Mouse (Mus musculus): Measurements from ENCODE around the gene Gstp2. TPM values are rescaled to one million over a fixed set of nuclear protein-coding genes. Genes with fewer than 3 reads are reported as not detected.

Gene Gstp2
- polyA plus RNA-seq, 1 experiment = 21.6 TPM

GRCm38 (mm10) chr19:4005091-4005490 lies 40.7 kb downstream of the Gstp2 start:
- 82% methylated on average over 9 of the region's 9 CpGs for WGBS
- peaks cover 2% of the 10 kb centered on the region for H3K4me1 ChIP-seq (ENCODE audit: control insufficient read depth, insufficient read depth, low read length)
- TF ChIP-seq CTCF (IDR thresholded peaks at IDR 0.05; ENCODE audit: control insufficient read depth, insufficient read depth, low read length) (no peak), POLR2A (IDR thresholded peaks at IDR 0.05; ENCODE audit: borderline replicate concordance, control insufficient read depth, low read depth, low read length) (no peak)
- no peak overlapping the region for H3K4me3 ChIP-seq (replicated peaks; ENCODE audit: control insufficient read depth, low read depth, low read length)
- H3K27ac ChIP-seq (ENCODE audit: control insufficient read depth, insufficient read depth, low read depth, low read length, poor library complexity) = no peak overlapping the region

GRCm38 (mm10) chr19:4004331-4004730 lies 41.5 kb downstream of the Gstp2 start:
- WGBS = 89% methylated on average over 15 of the region's 15 CpGs
- no peak for TF ChIP-seq POLR2A (IDR thresholded peaks at IDR 0.05; ENCODE audit: borderline replicate concordance, control insufficient read depth, low read depth, low read length)
- TF ChIP-seq CTCF (IDR thresholded peaks at IDR 0.05; ENCODE audit: control insufficient read depth, insufficient read depth, low read length) = no peak
- Histone ChIP-seq H3K4me1 (ENCODE audit: control insufficient read depth, insufficient read depth, low read length) (peaks cover 2% of the 10 kb centered on the region), H3K4me3 (replicated peaks; ENCODE audit: control insufficient read depth, low read depth, low read length) (no peak overlapping the region), H3K27ac (ENCODE audit: control insufficient read depth, insufficient read depth, low read depth, low read length, poor library complexity) (no peak overlapping the region)

GRCm38 (mm10) chr19:4003641-4004040 lies 42.2 kb downstream of the Gstp2 start:
- WGBS = 80% methylated on average over 12 of the region's 12 CpGs
- Histone ChIP-seq H3K27ac (ENCODE audit: control insufficient read depth, insufficient read depth, low read depth, low read length, poor library complexity) (no peak overlapping the region; the same call in 1 of the 2 replicates), H3K4me1 (ENCODE audit: control insufficient read depth, insufficient read depth, low read length) (peaks cover 2% of the 10 kb centered on the region), H3K4me3 (replicated peaks; ENCODE audit: control insufficient read depth, low read depth, low read length) (no peak overlapping the region)
- TF ChIP-seq CTCF (IDR thresholded peaks at IDR 0.05; ENCODE audit: control insufficient read depth, insufficient read depth, low read length) (no peak), POLR2A (IDR thresholded peaks at IDR 0.05; ENCODE audit: borderline replicate concordance, control insufficient read depth, low read depth, low read length) (no peak)

GRCm38 (mm10) chr19:4003112-4003511 lies 42.7 kb downstream of the Gstp2 start, which contains the start of gene Doc2g:
Doc2g (plus strand) TSS chr19:4003313.
- no peak within 1 kb of the TSS; the same call in 1 of the 2 replicates for H3K27ac ChIP-seq (ENCODE audit: control insufficient read depth, insufficient read depth, low read depth, low read length, poor library complexity)
- no peak for TF ChIP-seq CTCF (IDR thresholded peaks at IDR 0.05; ENCODE audit: control insufficient read depth, insufficient read depth, low read length)
- TF ChIP-seq POLR2A (IDR thresholded peaks at IDR 0.05; ENCODE audit: borderline replicate concordance, control insufficient read depth, low read depth, low read length) = no peak
- WGBS = 86% methylated on average over 1 of the region's 1 CpGs
- peaks cover 2% of the 10 kb centered on the region for H3K4me1 ChIP-seq (ENCODE audit: control insufficient read depth, insufficient read depth, low read length)
- no peak within 1 kb of the TSS for H3K4me3 ChIP-seq (replicated peaks; ENCODE audit: control insufficient read depth, low read depth, low read length)

- TF ChIP-seq CTCF (IDR thresholded peaks at IDR 0.05; ENCODE audit: control insufficient read depth, insufficient read depth, low read length) (no peak), POLR2A (IDR thresholded peaks at IDR 0.05; ENCODE audit: borderline replicate concordance, control insufficient read depth, low read depth, low read length) (no peak)
- WGBS = 95% methylated on average over 5 of the region's 5 CpGs
- H3K4me1 ChIP-seq (ENCODE audit: control insufficient read depth, insufficient read depth, low read length) = peaks cover 2% of the 10 kb centered on the region
- no peak overlapping the region for H3K27ac ChIP-seq (ENCODE audit: control insufficient read depth, insufficient read depth, low read depth, low read length, poor library complexity)
- H3K4me3 ChIP-seq (replicated peaks; ENCODE audit: control insufficient read depth, low read depth, low read length) = no peak overlapping the region
Measured at GRCm38 (mm10) chr19:4001752-4002151, 44.1 kb downstream of the Gstp2 start.

GRCm38 (mm10) chr19:4000949-4001525 lies 44.8 kb downstream of the Gstp2 start:
- Histone ChIP-seq H3K27ac (ENCODE audit: control insufficient read depth, insufficient read depth, low read depth, low read length, poor library complexity) (peak overlapping the region; percentile 96), H3K4me1 (ENCODE audit: control insufficient read depth, insufficient read depth, low read length) (peaks cover 2% of the 10 kb centered on the region), H3K4me3 (replicated peaks; ENCODE audit: control insufficient read depth, low read depth, low read length) (peak overlapping the region; percentile 85)
- TF ChIP-seq CTCF (IDR thresholded peaks at IDR 0.05; ENCODE audit: control insufficient read depth, insufficient read depth, low read length) (no peak), POLR2A (IDR thresholded peaks at IDR 0.05; ENCODE audit: borderline replicate concordance, control insufficient read depth, low read depth, low read length) (no peak)
- WGBS = 29% methylated on average over 17 of the region's 17 CpGs

GRCm38 (mm10) chr19:4000119-4000900 lies 45.5 kb downstream of the Gstp2 start, which contains the start of the genes Nudt8 and Gm49405:
Nudt8 (plus strand) TSS chr19:4000580.
Gm49405 (plus strand) TSS chr19:4000626.
- H3K4me3 ChIP-seq (replicated peaks; ENCODE audit: control insufficient read depth, low read depth, low read length) = peak within 1 kb of the TSS; percentile 85
- peaks cover 2% of the 10 kb centered on the region for H3K4me1 ChIP-seq (ENCODE audit: control insufficient read depth, insufficient read depth, low read length)
- TF ChIP-seq POLR2A (IDR thresholded peaks at IDR 0.05; ENCODE audit: borderline replicate concordance, control insufficient read depth, low read depth, low read length) (peak; percentile 93), CTCF (IDR thresholded peaks at IDR 0.05; ENCODE audit: control insufficient read depth, insufficient read depth, low read length) (peak; percentile 78)
- peak within 1 kb of the TSS; percentile 96 for H3K27ac ChIP-seq (ENCODE audit: control insufficient read depth, insufficient read depth, low read depth, low read length, poor library complexity)
- under 1% methylated on average over 64 of the region's 64 CpGs for WGBS

GRCm38 (mm10) chr19:3999121-3999730 lies 46.6 kb downstream of the Gstp2 start:
- Histone ChIP-seq H3K4me3 (replicated peaks; ENCODE audit: control insufficient read depth, low read depth, low read length) (no peak overlapping the region), H3K27ac (ENCODE audit: control insufficient read depth, insufficient read depth, low read depth, low read length, poor library complexity) (no peak overlapping the region; the same call in none of the 2 replicates), H3K4me1 (ENCODE audit: control insufficient read depth, insufficient read depth, low read length) (peaks cover 2% of the 10 kb centered on the region)
- 48% methylated on average over 9 of the region's 9 CpGs for WGBS
- TF ChIP-seq CTCF (IDR thresholded peaks at IDR 0.05; ENCODE audit: control insufficient read depth, insufficient read depth, low read length) = no peak
- no peak for TF ChIP-seq POLR2A (IDR thresholded peaks at IDR 0.05; ENCODE audit: borderline replicate concordance, control insufficient read depth, low read depth, low read length)
